Mouse (Mus musculus) G1E (cell line): ENCODE measurements around the gene Surf2. TPM values are rescaled to one million over a fixed set of nuclear protein-coding genes. Genes with fewer than 3 reads are reported as not detected.

Experiments
- ATAC-seq: 2 replicates; pipeline ENCODE4 v1.8.0; 2016; ENCODE audit warnings: mild to moderate bottlenecking; ENCODE audit not compliant: insufficient number of reproducible peaks, poor library complexity, low FRiP score, severe bottlenecking; ENCODE audit errors: extremely low read depth
- DNase-seq: peaks from one replicate; pipeline ENCODE4 v3.0.0; 2012; ENCODE audit warnings: low spot score
- H3K27me3 ChIP-seq: 2 replicates; pipeline ENCODE4 v1.6.1; 2012; ENCODE audit warnings: mild to moderate bottlenecking, low read length, inconsistent platforms; ENCODE audit not compliant: insufficient read depth
- H3K36me3 ChIP-seq: replicated peaks from 2 replicates; pipeline ENCODE3; 2012; ENCODE audit warnings: mild to moderate bottlenecking, inconsistent platforms
- H3K4me1 ChIP-seq: 2 replicates; pipeline ENCODE4 v1.6.1; 2012; ENCODE audit warnings: low read depth, low read length, inconsistent platforms, mixed read lengths; ENCODE audit not compliant: insufficient read depth
- H3K4me3 ChIP-seq: 2 replicates; pipeline ENCODE4 v1.5.1; 2012; ENCODE audit warnings: low read depth, mild to moderate bottlenecking, inconsistent platforms, low read length, moderate library complexity, mixed read lengths
- H3K9me3 ChIP-seq: replicated peaks from 2 replicates; pipeline ENCODE4 v1.6.1; 2012; ENCODE audit warnings: inconsistent platforms
- CTCF ChIP-seq: IDR thresholded peaks from 2 replicates; pipeline ENCODE4 v1.5.1; 2012; ENCODE audit warnings: low read depth, low read length, inconsistent platforms, mixed read lengths
- GATA1 ChIP-seq: IDR thresholded peaks from 2 replicates; pipeline ENCODE4 v1.6.1; 2012; ENCODE audit warnings: borderline replicate concordance, low read length, inconsistent platforms, mixed read lengths
- GATA2 ChIP-seq: IDR thresholded peaks from 2 replicates; pipeline ENCODE4 v1.6.1; 2012; ENCODE audit warnings: low read depth, low read length, inconsistent platforms, borderline replicate concordance
- POLR2AphosphoS5 ChIP-seq: IDR thresholded peaks from 2 replicates; pipeline ENCODE4 v1.6.1; 2012; ENCODE audit warnings: low read depth, low read length, inconsistent platforms; ENCODE audit not compliant: insufficient replicate concordance
- TAL1 ChIP-seq: conservative IDR thresholded peaks from 2 replicates; pipeline ENCODE4 v1.6.1; 2012; ENCODE audit warnings: low read depth, low read length, inconsistent platforms, mixed read lengths
- polyA plus RNA-seq: library from polyadenylated mRNA; stranded (reverse); fragments of >175 nt; gene quantifications from 2 replicates; pipeline ENCODE4 v1.2.3, GENCODE M21; 2012
- total RNA-seq, 2 experiments: library from RNA; stranded (forward) in 1 of 2; stranded (reverse) in 1 of 2; fragments of 200-1000 nt in 1 of 2; fragments of >200 nt in 1 of 2; fragmentation: Nextera tagmentation in 1 of 2; gene quantifications; 2 replicates each; pipeline ENCODE4 v1.2.3; 2014 to 2017

The Surf2 gene
- total and polyA plus RNA-seq, 3 experiments, result 11.1 to 81.8 (median 69.6) TPM

DNA sequence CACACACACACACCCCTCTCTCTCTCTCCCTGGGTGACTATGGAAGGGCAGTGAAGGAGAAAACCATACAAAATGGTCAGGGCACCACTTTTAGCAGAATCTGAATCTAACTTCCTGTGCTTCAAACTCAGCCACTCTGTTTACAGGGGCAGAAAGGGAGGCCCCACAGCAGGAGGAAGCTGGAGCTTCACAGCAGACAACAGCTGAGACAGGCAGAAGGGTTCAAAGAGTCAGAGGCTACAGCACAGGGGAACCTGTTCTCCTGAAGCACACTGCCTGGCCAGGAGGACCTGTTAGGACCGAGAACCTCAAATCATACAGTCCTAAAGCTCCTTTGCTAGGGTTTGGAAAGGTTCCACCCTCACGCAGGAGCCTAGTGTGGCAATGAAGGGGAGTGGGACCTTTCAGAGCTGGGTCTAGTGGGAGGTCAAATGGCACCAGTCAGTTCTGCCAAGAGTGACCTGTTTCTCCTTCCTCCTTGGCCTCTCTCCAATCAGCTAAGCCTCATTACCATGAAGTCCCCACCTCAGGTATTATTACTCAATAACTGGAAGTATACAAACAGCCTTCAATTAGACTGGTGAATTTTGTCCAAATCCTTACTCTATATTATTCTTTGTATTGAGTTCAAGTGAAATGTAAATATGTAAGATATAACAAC is 38.7 kb downstream of the Surf2 start:
- ATAC-seq (no peak), DNase-seq (no peak)
- H3K36me3 ChIP-seq, result peaks cover 95% of the 10 kb centered on the region
- no peak overlapping the region for H3K4me3 ChIP-seq
- H3K27me3 ChIP-seq, result no peaks in the 10 kb centered on the region
- TF ChIP-seq CTCF (no peak), TAL1 (no peak), GATA2 (no peak), POLR2AphosphoS5 (no peak), GATA1 (no peak)
- H3K9me3 ChIP-seq, result no peaks in the 10 kb centered on the region
- H3K4me1 ChIP-seq, result peaks cover 11% of the 10 kb centered on the region; the same call in 1 of the 2 replicates

DNA sequence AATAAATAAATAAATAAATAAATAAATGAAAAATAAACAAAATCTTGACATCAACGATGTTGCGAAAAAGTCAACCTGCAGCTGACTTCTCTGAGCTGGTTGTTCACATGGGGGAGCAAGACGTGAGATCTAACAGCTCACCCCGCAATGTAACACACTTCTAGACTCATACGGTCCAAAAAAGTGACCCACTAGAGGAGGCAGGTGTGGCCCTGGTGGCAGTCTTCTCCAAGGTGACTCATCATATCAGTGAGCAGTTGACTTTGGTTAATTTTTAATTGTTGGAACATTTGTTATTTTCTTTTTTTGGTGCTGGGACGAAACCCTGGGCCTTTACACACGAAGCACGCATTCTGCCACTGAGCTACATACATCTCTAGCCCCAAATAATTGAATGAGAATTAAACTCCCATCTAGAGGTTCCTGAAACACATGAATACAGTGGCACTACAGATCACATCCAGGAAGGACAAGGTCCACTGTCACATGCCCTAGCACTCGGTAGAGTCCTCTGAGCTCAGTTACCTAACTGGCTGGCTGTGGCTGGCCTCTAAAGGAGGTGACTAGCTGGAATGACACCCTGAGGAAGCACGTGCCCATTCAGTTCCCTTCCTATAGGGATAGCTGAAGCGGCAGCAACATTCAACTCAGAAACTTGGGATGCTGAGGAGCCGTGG is 40.8 kb downstream of the Surf2 start:
- no peak for TF ChIP-seq TAL1
- TF ChIP-seq CTCF, result no peak
- TF ChIP-seq GATA1, result no peak
- TF ChIP-seq POLR2AphosphoS5, result no peak
- no peak for TF ChIP-seq GATA2
- DNase-seq (no peak), ATAC-seq (no peak)
- Histone ChIP-seq H3K36me3 (peaks cover 95% of the 10 kb centered on the region), H3K9me3 (no peaks in the 10 kb centered on the region), H3K27me3 (no peaks in the 10 kb centered on the region), H3K4me3 (no peak overlapping the region), H3K4me1 (peaks cover 27% of the 10 kb centered on the region)

DNA sequence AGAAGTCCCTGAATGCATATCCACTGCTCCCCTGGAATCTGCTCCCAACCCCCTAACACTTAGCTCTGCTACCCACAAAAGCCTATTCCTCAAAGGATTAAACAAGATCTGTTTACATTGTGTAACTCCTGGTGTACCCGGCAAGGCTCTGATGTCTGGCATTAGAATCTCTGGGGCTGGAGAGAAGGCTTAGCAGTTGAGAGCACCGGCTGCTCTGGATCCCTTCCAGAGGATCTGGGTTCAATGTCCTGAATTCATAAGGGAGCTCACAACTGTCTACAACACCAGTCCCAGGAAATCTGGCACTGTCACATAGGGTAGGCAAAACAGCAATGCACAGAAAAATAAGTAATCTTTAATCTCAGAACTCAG is 41.3 kb downstream of the Surf2 start:
- peaks cover 94% of the 10 kb centered on the region for H3K36me3 ChIP-seq
- TF ChIP-seq GATA1, result no peak
- no peak for TF ChIP-seq TAL1
- no peak for TF ChIP-seq POLR2AphosphoS5
- no peaks in the 10 kb centered on the region for H3K27me3 ChIP-seq
- DNase-seq (no peak), ATAC-seq (no peak)
- no peak overlapping the region for H3K4me3 ChIP-seq
- no peaks in the 10 kb centered on the region for H3K9me3 ChIP-seq
- peaks cover 29% of the 10 kb centered on the region for H3K4me1 ChIP-seq

DNA sequence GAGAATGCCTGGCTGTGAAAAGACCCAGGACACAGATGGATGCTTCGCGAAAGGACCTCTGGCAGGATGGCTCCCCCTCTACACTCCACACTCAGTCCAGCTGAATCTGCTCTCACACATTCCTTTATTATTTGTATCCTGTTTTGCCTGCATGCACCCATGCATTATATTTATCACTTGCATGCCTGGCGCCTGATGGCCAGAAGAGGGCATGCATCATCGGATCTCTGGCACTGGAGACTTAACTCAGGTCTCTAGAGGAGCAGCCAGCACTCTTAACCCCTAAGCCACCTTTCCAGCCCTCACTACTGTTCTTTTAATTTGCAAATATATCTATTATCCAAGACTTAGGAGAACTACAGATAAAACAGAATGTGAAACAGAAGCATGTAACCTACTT is 44.6 kb downstream of the Surf2 start:
- Histone ChIP-seq H3K4me3 (no peak overlapping the region), H3K27me3 (no peaks in the 10 kb centered on the region), H3K4me1 (peaks cover 41% of the 10 kb centered on the region), H3K9me3 (no peaks in the 10 kb centered on the region), H3K36me3 (peaks cover 70% of the 10 kb centered on the region)
- ATAC-seq (no peak), DNase-seq (no peak)
- TF ChIP-seq CTCF, result peak; percentile 16; the same call in 1 of the 2 replicates
- no peak for TF ChIP-seq GATA1
- TF ChIP-seq GATA2, result no peak

DNA sequence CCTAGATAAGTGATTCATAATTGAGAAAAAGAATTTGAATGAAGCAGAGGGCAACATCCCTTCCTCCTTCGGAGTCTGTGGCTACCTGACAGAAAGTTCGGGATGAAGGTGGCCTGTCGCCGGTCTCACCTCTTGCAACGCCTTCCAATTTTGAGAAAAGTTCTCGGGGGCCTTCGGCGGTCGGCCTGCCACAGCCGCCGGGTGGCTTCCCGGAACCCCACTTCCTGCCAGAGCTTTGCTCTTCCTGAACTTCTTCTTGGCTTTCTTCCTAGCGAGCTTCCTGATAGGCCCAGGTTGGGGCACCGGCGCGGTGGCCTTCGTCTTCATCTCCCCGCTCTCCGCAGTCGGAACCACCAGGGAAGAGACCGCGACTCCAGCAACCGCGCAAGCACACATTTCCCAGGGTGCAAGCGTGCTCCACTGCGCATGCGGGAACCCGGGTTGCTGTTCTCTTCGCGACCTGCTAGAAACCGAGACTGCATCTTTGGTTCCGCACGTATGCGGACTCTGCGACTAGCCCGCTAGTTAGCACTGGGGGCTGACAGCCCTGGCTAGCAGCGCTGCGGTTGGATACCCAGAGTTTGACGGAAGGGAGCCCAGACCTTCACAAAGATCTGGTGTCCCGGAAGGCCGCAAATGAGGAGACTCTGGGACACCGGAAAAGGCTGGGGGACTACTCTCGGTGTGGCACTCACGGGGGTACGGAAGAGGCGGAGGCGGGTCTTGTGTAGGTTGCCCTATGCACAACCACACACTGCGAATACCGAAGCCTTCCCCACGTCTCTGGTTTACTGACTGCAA is 48.0 kb downstream of the Surf2 start, which contains the start of gene Rexo4:
TSS of gene Rexo4 (minus strand) at position 464 of the 801 bp plus-strand sequence.
- Histone ChIP-seq H3K36me3 (peaks cover 37% of the 10 kb centered on the region), H3K9me3 (peaks cover 5% of the 10 kb centered on the region; the same call in 1 of the 2 replicates), H3K4me1 (peaks cover 41% of the 10 kb centered on the region), H3K4me3 (peak within 1 kb of the TSS; percentile 78), H3K27me3 (no peaks in the 10 kb centered on the region)
- peak; percentile 69 for ATAC-seq
- peak; percentile 89 for DNase-seq
- TF ChIP-seq TAL1 (no peak), GATA2 (no peak), GATA1 (no peak), CTCF (no peak), POLR2AphosphoS5 (no peak)
